Mouse (Mus musculus) midbrain, embryonic 13.5 days (tissue): ENCODE results near the gene Bag1. TPM values are rescaled to one million over a fixed set of nuclear protein-coding genes. Genes with fewer than 3 reads are reported as not detected.
A peak's percentile ranks its signal among the peaks of the same experiment; 100 is the strongest.
"Not testable (repeated sequence)": the region's sequence is repeated elsewhere in the genome, so short reads cannot be mapped to it uniquely, and the experiment has no call there.

Experiments used
- ATAC-seq: fragments of 200-750 bp; cut with Nextera tagmentation; 2 replicates; pipeline ENCODE4 v1.8.0; 2017; ENCODE audit warnings: mild to moderate bottlenecking, moderate TSS enrichment, moderate library complexity
- H3K27ac ChIP-seq: fragments of 300-500 bp; sonication (generic); 2 replicates; pipeline ENCODE4 v1.5.1; 2015; ENCODE audit warnings: inconsistent platforms, mild to moderate bottlenecking, moderate library complexity
- H3K27me3 ChIP-seq: fragments of 300-500 bp; sonication (generic); 2 replicates; pipeline ENCODE4 v1.6.1; 2015; ENCODE audit warnings: mild to moderate bottlenecking, inconsistent platforms
- H3K36me3 ChIP-seq: fragments of 300-500 bp; sonication (generic); 2 replicates; pipeline ENCODE4 v1.6.1; 2015; ENCODE audit warnings: mild to moderate bottlenecking, inconsistent platforms
- H3K4me1 ChIP-seq: fragments of 300-500 bp; sonication (generic); replicated peaks from 2 replicates; pipeline ENCODE4 v1.6.1; 2015; ENCODE audit warnings: inconsistent platforms
- H3K4me2 ChIP-seq: fragments of 300-500 bp; sonication (generic); replicated peaks from 2 replicates; pipeline ENCODE4 v1.6.1; 2015; ENCODE audit warnings: moderate library complexity, mild to moderate bottlenecking, inconsistent platforms
- H3K4me3 ChIP-seq: fragments of 300-500 bp; sonication (generic); replicated peaks from 2 replicates; pipeline ENCODE4 v1.5.1; 2015; ENCODE audit warnings: mild to moderate bottlenecking, inconsistent platforms
- H3K9ac ChIP-seq: fragments of 300-500 bp; sonication (generic); replicated peaks from 2 replicates; pipeline ENCODE4 v1.6.1; 2015; ENCODE audit warnings: mild to moderate bottlenecking, inconsistent platforms
- H3K9me3 ChIP-seq: fragments of 300-500 bp; sonication (generic); 2 replicates; pipeline ENCODE4 v1.6.1; 2016; ENCODE audit warnings: mild to moderate bottlenecking, inconsistent platforms
- WGBS: fragments of 180-500 bp; shearing (Covaris S2); methylation state at CpG from one replicate; pipeline ENCODE4 v1.1.7; 2015; 5-methylcytosine and 5-hydroxymethylcytosine counted together
- polyA plus RNA-seq: library from polyadenylated mRNA; unstranded; fragments of >200 nt; fragmentation: Nextera tagmentation; extraction: Ambion mirVana; gene quantifications from 2 replicates; pipeline ENCODE4 v1.2.1, GENCODE M21; 2015

The Bag1 gene
- polyA plus RNA-seq, 1 experiment from 2014 or later = 186 TPM

GRCm38 (mm10) chr4:40969781-40970591 is 21.9 kb upstream of the Bag1 start:
- peak; percentile 12 for ATAC-seq
- H3K27ac ChIP-seq = peak overlapping the region; percentile 91
- peak overlapping the region; percentile 80 for H3K4me2 ChIP-seq
- H3K4me1 ChIP-seq = peaks cover 22% of the 10 kb centered on the region
- peak overlapping the region; percentile 87 for H3K9ac ChIP-seq
- H3K4me3 ChIP-seq = peak overlapping the region; percentile 97
- H3K27me3 ChIP-seq = no peaks in the 10 kb centered on the region
- peaks cover 21% of the 10 kb centered on the region for H3K36me3 ChIP-seq
- no peaks in the 10 kb centered on the region for H3K9me3 ChIP-seq
- 11% methylated on average over 12 of the region's 13 CpGs for WGBS

- peaks cover 22% of the 10 kb centered on the region for H3K4me1 ChIP-seq
- H3K4me3 ChIP-seq = no peak overlapping the region
- no peaks in the 10 kb centered on the region for H3K9me3 ChIP-seq
- H3K36me3 ChIP-seq = peaks cover 27% of the 10 kb centered on the region
- H3K27ac ChIP-seq = no peak overlapping the region
- H3K4me2 ChIP-seq = peak overlapping the region; percentile 80; the same call in 1 of the 2 replicates
- no peak for ATAC-seq
- 88% methylated on average over 4 of the region's 4 CpGs for WGBS
- H3K27me3 ChIP-seq = no peaks in the 10 kb centered on the region
- 0 out of 2 replicates have a peak overlapping the region, but pooled peaks have one; percentile 87 for H3K9ac ChIP-seq
Measured at GRCm38 (mm10) chr4:40969161-40969560, 21.1 kb upstream of the Bag1 start.

DNA sequence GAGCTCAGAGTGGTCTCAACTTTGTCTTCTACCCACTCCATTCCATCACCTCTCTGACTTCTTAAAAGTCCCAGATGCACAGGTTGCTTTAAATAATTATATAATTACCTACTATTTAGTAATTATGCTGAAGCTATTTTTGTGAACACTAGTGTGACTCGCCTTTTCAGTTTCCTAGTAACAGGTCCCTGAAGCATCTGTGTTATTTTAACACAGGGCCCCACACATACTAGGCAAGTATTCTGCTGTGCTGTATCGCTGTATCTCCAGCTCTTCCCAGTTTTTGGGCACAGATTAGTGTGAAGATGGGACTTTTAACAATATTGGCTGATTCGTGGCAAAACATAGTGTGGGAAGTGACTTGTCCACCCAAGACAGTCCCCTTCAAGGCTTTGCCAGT is 15.4 kb upstream of the Bag1 start:
- H3K4me2 ChIP-seq = no peak overlapping the region
- no peak for ATAC-seq
- H3K36me3 ChIP-seq = peaks cover 78% of the 10 kb centered on the region
- no peaks in the 10 kb centered on the region for H3K27me3 ChIP-seq
- no peak overlapping the region for H3K9ac ChIP-seq
- H3K9me3 ChIP-seq = no peaks in the 10 kb centered on the region
- no peaks in the 10 kb centered on the region for H3K4me1 ChIP-seq
- no peak overlapping the region for H3K4me3 ChIP-seq
- 95% methylated on average over 3 of the region's 3 CpGs for WGBS
- H3K27ac ChIP-seq = no peak overlapping the region

DNA sequence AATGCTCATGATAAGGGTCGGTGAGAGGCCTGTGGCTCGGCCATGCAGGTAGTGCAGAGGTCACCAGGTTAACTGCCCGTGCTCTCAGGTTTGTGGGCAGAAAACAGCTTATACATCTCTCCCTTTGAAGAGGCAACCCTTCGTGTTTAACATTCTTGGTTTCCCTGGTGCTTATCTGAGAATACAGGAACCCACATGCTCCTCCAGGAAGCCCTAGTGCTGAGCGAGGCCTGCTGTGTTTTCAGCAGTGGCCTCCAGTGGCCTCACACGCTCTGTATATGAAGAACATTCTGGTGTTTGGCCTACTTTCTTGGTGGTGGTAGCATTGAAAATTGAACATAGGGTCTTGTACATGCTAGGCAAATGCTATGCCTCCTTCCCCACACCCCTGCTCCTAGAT is 7.8 kb upstream of the Bag1 start:
- WGBS = 94% methylated on average over 6 of the region's 6 CpGs
- Histone ChIP-seq H3K4me2 (no peak overlapping the region), H3K27ac (no peak overlapping the region), H3K4me1 (no peaks in the 10 kb centered on the region), H3K9me3 (no peaks in the 10 kb centered on the region), H3K36me3 (peaks cover 89% of the 10 kb centered on the region), H3K4me3 (no peak overlapping the region), H3K27me3 (no peaks in the 10 kb centered on the region), H3K9ac (no peak overlapping the region)
- no peak for ATAC-seq

DNA sequence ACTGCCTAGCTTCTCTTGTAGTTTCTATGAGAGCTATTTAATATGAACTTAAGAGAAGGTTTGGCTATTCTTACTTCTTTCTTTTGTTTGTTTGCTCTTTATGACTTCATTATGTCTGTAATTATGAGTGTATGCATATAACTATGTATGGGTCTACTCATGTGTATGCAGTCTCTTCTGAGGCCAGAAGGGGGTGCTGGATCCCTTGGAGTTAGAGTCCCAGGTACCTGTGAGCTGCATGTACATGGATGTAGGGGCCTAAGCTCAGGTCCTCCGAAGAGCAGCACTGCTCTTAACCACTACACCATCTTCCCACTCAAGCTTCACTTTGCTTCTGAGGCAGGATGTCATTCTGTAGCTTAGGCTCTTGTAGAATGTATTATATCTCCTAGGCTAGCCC is 5.4 kb upstream of the Bag1 start:
- WGBS = 100% methylated on average over 1 of the region's 1 CpGs

DNA sequence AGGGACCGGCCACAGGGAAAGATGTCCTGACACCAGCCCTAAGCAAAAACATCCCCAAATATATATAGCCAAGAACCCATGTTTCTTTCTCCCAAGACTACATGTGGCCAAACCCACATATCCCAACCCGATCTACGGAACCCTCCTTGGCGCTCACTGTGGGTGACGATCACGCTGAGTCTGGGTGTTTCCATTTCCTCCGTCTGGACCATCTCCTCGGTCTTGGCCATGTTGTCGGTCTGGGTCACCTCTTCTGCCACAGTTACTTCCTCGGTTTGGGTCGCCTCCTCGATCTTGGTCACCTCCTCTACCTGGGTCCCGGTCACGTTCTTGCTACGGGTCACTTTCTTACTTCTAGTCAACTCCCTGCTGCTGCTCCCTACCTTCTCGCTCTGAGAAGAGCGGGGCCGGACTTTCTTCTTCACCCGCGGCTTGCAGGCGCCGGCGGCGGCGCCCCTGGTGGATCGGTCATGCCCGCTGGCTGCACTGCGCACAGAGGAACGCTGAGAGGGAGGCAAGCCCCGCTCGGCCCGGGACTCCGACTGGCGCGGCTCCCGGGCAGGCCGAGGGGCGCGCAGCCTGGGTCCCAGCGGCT is 432 bp downstream of the Bag1 start:
- Histone ChIP-seq H3K27ac (peak overlapping the region; percentile 85), H3K36me3 (peaks cover 53% of the 10 kb centered on the region), H3K4me3 (peak overlapping the region; percentile 85), H3K27me3 (no peaks in the 10 kb centered on the region), H3K9me3 (no peaks in the 10 kb centered on the region), H3K9ac (peak overlapping the region; percentile 89), H3K4me2 (peak overlapping the region; percentile 67), H3K4me1 (peaks cover 26% of the 10 kb centered on the region)
- WGBS = under 1% methylated on average over 40 of the region's 40 CpGs
- peak; percentile 53; the same call in 1 of the 2 replicates for ATAC-seq

More for the DNA sequence above, 5.4 kb upstream of the Bag1 start:
- no peaks in the 10 kb centered on the region for H3K27me3 ChIP-seq
- H3K4me3 ChIP-seq = no peak overlapping the region
- no peak overlapping the region for H3K9ac ChIP-seq
- peaks cover 73% of the 10 kb centered on the region for H3K36me3 ChIP-seq
- no peak overlapping the region for H3K4me2 ChIP-seq
- ATAC-seq = no peak
- no peak overlapping the region for H3K27ac ChIP-seq
- no peaks in the 10 kb centered on the region for H3K9me3 ChIP-seq
- peaks cover 10% of the 10 kb centered on the region for H3K4me1 ChIP-seq

DNA sequence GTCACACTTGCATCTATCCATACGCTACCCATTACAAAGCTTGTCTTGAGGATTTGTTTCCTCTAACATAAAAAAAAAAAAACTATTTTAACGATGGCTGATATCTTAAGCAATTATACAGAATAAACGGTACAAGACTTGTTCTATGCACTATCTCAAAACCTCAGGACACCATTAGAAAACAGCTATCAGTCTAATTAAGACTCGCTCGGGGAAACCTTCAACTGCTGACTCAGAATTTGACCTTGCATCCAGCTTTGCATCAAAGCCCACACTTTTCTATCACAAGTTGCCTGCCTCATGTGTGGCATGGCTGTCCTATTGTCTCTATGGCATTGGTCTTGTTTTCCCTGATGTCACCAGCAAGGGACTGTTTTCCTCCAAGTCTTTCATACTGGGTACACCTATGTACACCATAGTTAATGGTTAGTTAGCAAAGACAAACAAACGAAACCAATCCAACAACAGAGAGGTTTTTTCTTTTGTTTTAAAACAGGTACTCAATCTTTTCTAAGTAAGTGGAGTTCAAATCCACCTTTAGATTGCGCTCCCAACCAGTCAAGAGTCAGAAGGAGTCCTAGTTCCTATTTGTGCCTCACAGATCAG is 1.5 kb downstream of the Bag1 start:
- Histone ChIP-seq H3K27ac (no peak overlapping the region), H3K4me1 (peaks cover 26% of the 10 kb centered on the region), H3K27me3 (no peaks in the 10 kb centered on the region), H3K9ac (peak overlapping the region; percentile 89), H3K4me3 (peak overlapping the region; percentile 85), H3K36me3 (peaks cover 54% of the 10 kb centered on the region), H3K9me3 (no peaks in the 10 kb centered on the region), H3K4me2 (peak overlapping the region; percentile 67)
- ATAC-seq = no peak
- 89% methylated on average over 7 of the region's 7 CpGs for WGBS

DNA sequence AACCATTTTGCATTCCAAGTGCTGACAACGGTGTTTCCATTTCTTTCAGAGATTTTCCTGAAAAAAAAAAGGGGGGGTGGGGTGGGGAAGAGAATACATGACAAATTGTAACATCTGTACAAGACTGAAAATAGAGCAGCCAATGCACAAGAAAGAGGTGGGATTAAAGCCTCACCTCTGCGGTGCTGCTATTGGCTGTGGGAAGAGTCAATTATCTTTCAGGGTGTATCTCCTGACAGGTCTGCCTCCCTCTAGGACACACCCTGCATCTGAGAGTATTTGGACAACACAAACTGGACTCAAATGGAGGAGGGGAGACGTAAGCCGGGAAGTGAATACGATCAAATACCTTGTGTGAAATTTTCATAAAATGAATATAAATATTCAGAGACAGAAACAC is 4.4 kb downstream of the Bag1 start:
- no peaks in the 10 kb centered on the region for H3K27me3 ChIP-seq
- no peak for ATAC-seq
- peaks cover 16% of the 10 kb centered on the region for H3K4me1 ChIP-seq
- peaks cover 73% of the 10 kb centered on the region for H3K36me3 ChIP-seq
- over 99% methylated on average over 5 of the region's 5 CpGs for WGBS
- H3K9ac ChIP-seq = no peak overlapping the region
- H3K9me3 ChIP-seq = peaks cover 6% of the 10 kb centered on the region; the same call in 1 of the 2 replicates
- H3K27ac ChIP-seq = no peak overlapping the region
- no peak overlapping the region for H3K4me2 ChIP-seq
- H3K4me3 ChIP-seq = no peak overlapping the region

- 97% methylated on average over 5 of the region's 5 CpGs for WGBS
Measured at GRCm38 (mm10) chr4:40938793-40939192, 9.3 kb downstream of the Bag1 start.

DNA sequence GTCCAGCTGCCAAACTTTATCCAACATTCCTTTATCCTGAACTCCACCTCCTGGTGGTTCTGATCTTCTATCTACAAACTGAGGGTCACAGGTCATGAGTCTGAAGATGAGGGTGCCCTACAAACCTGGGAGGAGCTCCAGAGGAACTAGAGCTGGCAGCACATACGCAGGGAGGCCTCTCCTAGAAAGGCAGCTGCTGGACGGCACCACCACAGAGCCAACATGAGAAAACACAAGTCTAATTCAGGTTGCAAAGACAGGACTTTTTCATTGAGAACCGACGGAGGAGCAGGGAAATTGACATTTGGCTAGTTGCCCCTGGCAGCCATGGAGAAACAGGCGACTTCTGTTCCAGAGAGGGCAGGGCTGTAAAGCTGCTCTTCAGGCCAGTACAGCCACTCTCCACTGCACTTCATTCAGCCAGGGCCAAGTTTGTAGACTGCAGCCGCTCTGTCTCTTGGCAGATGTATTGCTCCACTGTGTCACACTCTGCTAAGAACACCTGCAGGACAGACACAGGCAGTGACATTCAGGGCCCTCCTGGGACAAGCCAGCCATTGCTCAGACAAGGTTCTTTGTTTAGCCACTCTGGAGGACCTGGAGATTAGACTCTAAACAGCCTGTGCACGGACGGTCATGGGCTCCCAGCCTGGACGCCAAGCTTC is 11.8 kb downstream of the Bag1 start:
- Histone ChIP-seq H3K4me2 (no peak overlapping the region), H3K27ac (no peak overlapping the region), H3K4me3 (no peak overlapping the region), H3K36me3 (peaks cover 89% of the 10 kb centered on the region), H3K9me3 (peaks cover 6% of the 10 kb centered on the region; the same call in 1 of the 2 replicates), H3K4me1 (no peaks in the 10 kb centered on the region), H3K9ac (no peak overlapping the region), H3K27me3 (no peaks in the 10 kb centered on the region)
- 0 out of 2 replicates have a peak, but pooled peaks have one; percentile 45 for ATAC-seq
- WGBS = 86% methylated on average over 9 of the region's 9 CpGs

More at GRCm38 (mm10) chr4:40938793-40939192, 9.3 kb downstream of the Bag1 start:
- no peak for ATAC-seq
- Histone ChIP-seq H3K36me3 (peaks cover 95% of the 10 kb centered on the region), H3K27ac (no peak overlapping the region), H3K9me3 (peaks cover 6% of the 10 kb centered on the region; the same call in 1 of the 2 replicates), H3K4me2 (no peak overlapping the region), H3K9ac (no peak overlapping the region), H3K4me3 (no peak overlapping the region), H3K4me1 (no peaks in the 10 kb centered on the region), H3K27me3 (no peaks in the 10 kb centered on the region)

DNA sequence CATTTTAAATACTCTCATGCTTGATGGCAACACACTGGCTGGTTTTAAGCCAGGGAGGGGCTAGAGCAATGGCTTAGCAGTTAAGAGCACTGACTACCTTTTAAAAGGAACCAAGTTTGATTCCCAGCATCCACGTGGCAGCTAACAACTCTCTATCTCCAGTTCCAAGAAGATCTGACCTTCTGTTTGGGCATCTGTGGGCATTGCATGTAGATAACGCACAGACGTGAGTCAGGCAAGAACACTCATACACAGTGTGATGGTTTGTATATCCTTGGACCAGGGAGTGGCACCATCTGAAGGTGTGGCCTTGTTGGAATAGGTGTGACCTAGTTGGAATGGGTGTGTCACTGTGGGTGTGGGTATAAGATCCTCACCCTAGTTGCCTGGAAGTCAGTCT is 13.7 kb downstream of the Bag1 start:
- not testable (repeated sequence) for H3K9ac ChIP-seq, ATAC-seq, H3K4me2 ChIP-seq, H3K4me3 ChIP-seq, H3K27ac ChIP-seq, H3K27me3 ChIP-seq, H3K4me1 ChIP-seq, H3K9me3 ChIP-seq
- H3K36me3 ChIP-seq = peaks cover 69% of the 10 kb centered on the region
- 91% methylated on average over 3 of the region's 3 CpGs for WGBS
